Mouse (Mus musculus): ENCODE results near the gene Ttc13.

Ttc13 gene

GRCm38 (mm10) chr8:124657961-124658360 is 63.8 kb downstream of the Ttc13 start:
- DNase-seq (ENCODE audit: low spot score), result no peak

DNA sequence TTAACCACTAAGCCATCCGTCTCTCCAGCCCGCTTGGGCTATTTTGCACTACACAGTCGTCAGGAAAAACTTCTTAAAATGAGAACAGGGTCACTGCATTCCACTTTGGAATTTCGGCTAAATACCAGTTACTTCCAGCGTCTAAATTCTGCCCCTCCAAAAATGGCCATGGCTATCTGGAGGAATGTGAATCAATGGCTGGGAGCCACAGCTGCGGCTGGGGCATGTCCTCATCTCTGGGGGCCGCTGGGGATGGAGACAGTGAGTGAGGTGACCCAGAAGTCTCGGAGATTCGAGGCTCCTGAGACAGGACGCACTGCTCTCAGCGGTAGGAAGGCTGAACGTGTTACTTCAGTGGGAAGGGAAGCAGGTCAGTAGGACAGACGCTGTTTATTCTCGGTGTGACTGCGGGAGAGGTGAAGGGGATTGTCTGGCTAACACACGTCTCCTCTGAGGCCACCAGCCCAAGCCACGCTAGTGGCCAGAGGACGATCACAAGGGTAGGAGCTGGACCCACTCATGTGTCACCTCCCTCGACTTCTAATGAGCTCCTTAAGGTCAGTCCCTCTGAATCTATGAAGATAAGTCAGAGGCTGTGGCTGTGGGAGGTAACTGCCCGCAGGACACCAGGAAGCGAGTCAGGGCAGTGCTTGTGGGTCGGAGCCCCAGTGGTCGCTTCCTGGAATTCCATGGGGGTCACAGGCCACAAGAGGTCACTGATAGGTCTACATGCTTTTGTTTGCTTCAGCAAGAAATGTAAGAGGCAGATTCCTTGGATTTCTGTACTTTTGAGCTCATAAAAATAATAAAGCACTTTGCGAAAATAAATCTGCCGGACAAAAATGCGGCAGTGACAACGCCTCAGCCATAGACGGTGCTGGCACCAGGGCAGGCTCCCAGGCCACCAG is 68.0 kb downstream of the Ttc13 start:
- DNase-seq (ENCODE audit: low spot score), result peak; percentile 61

GRCm38 (mm10) chr8:124652546-124652945 is 69.2 kb downstream of the Ttc13 start:
- DNase-seq (ENCODE audit: low spot score), result peak; percentile 35

GRCm38 (mm10) chr8:124651776-124652175 is 70.0 kb downstream of the Ttc13 start:
- no peak for DNase-seq (ENCODE audit: low spot score)

- DNase-seq (ENCODE audit: low spot score), result no peak
Observed at GRCm38 (mm10) chr8:124648311-124648710, 73.5 kb downstream of the Ttc13 start.

- DNase-seq (ENCODE audit: low spot score), result no peak
Observed at GRCm38 (mm10) chr8:124643540-124644339, 78.0 kb downstream of the Ttc13 start.

DNA sequence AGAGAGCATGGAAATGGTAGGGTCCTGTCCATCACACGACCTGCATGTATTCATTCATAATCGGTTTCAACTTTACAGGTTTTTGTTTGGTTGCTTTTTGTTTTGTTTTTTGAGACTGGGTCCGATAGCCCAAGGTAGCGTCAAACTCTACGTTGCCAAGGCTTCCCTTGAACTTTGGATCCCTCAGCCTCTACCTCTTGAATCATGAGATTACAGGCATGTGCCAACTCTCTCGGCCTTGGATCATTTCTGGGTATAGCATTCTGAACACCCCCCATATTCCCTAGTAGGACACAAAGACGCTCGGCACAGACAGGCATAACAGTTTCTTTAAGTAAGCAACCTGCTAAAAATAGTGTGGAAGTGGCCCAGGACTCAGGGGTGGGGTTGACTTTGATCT is 80.2 kb downstream of the Ttc13 start:
- DNase-seq (ENCODE audit: low spot score), result no peak

GRCm38 (mm10) chr8:124635247-124635502 is 86.6 kb downstream of the Ttc13 start:
- DNase-seq (ENCODE audit: low spot score), result no peak

DNA sequence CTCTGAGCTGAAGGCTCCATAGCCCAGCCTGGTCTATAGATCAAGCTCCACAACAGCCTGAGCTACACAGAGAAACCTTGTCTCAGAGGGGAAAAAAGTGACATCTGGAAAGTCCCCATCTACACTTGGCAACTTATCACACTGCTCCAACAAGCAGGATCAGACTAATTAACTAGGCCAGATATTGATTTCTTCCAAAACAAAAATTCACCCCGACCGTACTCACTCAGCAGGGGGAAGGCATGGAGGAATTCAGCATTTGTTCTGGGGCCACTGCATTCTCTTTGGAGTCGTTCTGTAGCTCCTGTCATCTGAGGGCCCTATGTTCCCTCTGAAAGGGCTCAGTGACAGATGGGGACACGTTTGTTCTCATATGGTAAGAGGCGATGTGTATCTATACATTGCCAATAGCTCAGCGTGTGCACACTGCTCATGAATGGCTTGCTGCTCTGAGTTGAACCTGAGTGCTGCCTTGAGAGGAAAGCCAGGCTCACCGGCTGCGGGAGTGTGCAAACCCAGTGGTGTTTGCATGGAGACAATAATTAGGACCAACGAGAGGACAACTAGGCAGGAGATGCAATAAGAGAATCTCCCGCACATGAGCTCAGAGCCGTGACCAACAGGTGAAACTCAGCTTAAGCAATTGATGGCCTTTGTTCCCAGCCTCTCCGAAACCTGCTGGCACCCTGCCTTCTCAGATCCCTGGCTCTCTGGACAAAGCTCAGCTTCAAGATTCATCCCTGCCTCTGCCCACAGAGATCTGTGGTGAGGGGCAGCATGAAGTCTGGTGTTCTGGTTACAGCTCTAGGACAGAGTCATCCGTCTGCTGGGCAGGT is 87.2 kb downstream of the Ttc13 start:
- no peak for DNase-seq (ENCODE audit: low spot score)

- DNase-seq (ENCODE audit: low spot score), result no peak
Observed at GRCm38 (mm10) chr8:124633001-124633703, 88.6 kb downstream of the Ttc13 start.

DNA sequence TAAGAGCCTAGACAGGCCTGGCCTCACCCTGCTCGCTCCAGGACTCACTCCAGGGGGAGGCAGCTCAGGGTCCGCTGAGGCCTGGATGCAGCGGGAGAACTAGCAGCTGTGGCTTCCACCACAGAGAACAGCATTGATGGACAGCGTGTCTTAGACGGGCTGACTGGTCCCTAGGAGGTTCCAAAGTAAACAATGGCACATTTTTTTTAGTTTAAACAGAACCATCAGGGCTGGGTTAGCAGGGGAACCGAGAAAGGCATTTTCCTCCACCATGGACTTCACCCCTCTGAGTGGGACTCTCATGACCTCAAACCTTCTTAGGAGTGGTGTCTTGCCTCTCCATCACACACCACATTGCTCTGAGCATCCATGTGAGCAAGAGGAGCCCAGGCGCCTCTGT is 89.8 kb downstream of the Ttc13 start:
- DNase-seq (ENCODE audit: low spot score), result no peak

GRCm38 (mm10) chr8:124630891-124631290 is 90.9 kb downstream of the Ttc13 start:
- DNase-seq (ENCODE audit: low spot score), result no peak

DNA sequence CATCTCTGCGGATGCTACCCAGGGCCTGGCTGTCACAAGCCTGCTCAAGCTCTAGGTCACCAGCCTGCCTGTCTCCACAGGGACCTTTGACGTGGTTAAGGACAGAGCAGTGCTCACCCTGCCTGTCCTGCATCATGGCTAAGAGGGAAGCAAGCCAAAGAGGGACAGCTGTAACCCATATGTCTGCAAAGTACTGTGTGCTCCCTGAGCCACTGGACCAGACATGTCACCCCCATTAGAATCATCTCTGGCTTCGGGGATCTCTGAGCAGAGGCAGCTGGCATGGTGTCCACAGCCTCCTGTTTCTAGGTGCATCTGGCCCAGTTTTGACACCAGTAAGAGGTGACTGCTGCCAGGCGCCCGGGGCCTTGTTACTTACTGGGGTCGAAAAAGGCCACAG is 91.3 kb downstream of the Ttc13 start:
- DNase-seq (ENCODE audit: low spot score), result no peak

DNA sequence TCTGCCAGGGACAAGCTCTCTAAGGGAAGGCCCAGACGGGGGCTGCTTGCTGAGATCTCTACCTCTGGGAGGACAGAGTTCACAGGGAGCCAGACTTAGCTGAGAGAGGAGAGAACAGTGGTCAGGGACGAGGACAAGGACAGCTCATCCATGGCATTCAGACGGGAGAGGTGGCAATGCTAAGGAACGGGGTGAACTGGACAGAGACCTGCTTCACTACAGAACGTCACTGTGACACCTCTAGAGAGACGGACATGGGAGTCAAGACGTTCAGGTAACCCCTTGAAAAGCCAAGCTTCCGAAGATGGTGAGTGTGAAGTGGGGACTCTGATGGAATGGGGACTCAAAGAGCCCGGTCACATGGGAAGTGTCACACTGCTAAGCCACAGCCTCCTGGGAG is 95.5 kb downstream of the Ttc13 start:
- DNase-seq (ENCODE audit: low spot score), result no peak
